Mouse (Mus musculus): ENCODE measurements around the gene Gm14214. TPM values are rescaled to one million over a fixed set of nuclear protein-coding genes. Genes with fewer than 3 reads are reported as not detected.

The Gm14214 gene
- total and polyA plus RNA-seq, 2 experiments, result not detected

DNA sequence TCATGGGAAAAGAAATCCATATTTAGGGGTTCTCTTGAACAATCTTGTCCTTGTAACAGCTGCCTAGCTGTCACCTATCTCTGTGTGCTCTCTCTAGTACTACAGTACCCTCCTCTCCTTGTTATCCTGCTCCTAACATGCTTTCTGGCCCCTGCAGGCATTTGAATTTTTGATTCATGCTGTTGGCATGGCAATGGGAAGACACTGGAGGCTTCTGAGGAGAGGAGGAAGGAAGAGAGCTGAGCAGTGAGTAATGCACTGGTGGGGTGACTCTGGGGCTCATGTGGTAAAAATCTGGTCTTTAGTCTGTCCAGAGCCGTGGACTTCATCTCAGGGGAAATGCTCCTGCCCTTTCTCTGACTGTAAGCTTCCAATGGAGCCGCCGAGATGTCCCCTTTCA lies 15.5 kb upstream of the Gm14214 start:
- no peaks in the 10 kb centered on the region for H3K27me3 ChIP-seq (ENCODE audit: control insufficient read depth, insufficient read depth, low read length)
- 73% methylated on average over 3 of the region's 3 CpGs for WGBS
- H3K36me3 ChIP-seq (ENCODE audit: control insufficient read depth, insufficient read depth, low read length), result no peaks in the 10 kb centered on the region
- TF ChIP-seq POLR2A (IDR thresholded peaks at IDR 0.05; ENCODE audit: extremely low read depth, insufficient read depth, low read length) (no peak), CTCF (IDR thresholded peaks at IDR 0.05; ENCODE audit: low read depth, low read length) (no peak)
- no peak overlapping the region for H3K9ac ChIP-seq (ENCODE audit: low read depth, low read length)
- H3K4me3 ChIP-seq (ENCODE audit: insufficient read depth, low read depth, low read length), result no peak overlapping the region
- no peaks in the 10 kb centered on the region for H3K79me2 ChIP-seq (ENCODE audit: control insufficient read depth, insufficient read depth, low read length)
- no peak overlapping the region for H3K27ac ChIP-seq (replicated peaks; ENCODE audit: insufficient read depth, low read depth, low read length)
- no peak for DNase-seq (ENCODE audit: extremely low read depth, low read depth, low spot score)
- H3K4me1 ChIP-seq (ENCODE audit: control insufficient read depth, insufficient read depth, low read length), result no peaks in the 10 kb centered on the region

DNA sequence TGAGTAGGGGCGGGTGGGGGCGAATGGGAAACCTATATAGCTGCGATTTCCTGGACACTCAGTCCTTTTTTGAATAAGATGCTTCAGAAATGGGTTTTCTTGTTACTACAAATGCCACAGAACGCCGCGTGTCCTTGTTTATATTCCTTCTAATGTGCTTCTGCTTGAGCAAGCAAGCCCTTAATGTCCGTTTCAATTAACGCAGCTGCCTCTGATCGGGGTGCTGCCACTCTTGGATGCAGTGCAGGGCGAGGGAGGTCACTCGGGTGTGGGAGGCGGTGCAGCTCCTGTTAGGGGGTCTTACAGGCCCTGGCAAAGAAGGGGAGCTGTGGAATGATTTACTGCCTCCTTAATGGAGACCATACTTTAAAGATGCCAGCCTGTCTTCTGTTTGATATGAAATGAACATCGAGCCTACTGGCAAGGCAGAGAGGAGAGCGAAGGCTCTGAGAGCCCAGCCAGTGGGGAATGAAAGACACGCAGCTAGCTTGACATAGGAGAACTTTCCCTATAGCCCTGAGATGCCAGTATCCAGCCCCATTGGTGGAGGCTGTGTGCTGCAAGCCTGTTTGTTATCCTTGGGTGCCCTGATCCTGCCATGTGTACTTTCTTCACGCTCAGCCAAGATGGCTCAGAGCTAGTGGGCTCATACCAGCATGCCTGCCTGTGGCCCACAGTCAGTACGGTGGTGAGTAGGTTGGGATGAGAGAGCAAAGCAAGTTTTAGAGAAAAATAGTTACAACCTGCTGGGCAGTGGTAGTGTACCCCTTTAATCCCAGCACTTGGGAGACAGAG lies 13.2 kb upstream of the Gm14214 start:
- no peak for DNase-seq (ENCODE audit: extremely low read depth, low read depth, low spot score)

GRCm38 (mm10) chr2:154782361-154782760 lies 12.5 kb upstream of the Gm14214 start:
- Histone ChIP-seq H3K9ac (ENCODE audit: low read depth, low read length) (no peak overlapping the region), H3K4me3 (ENCODE audit: insufficient read depth, low read depth, low read length) (no peak overlapping the region), H3K27me3 (ENCODE audit: control insufficient read depth, insufficient read depth, low read length) (no peaks in the 10 kb centered on the region), H3K4me1 (ENCODE audit: control insufficient read depth, insufficient read depth, low read length) (no peaks in the 10 kb centered on the region), H3K36me3 (ENCODE audit: control insufficient read depth, insufficient read depth, low read length) (no peaks in the 10 kb centered on the region), H3K79me2 (ENCODE audit: control insufficient read depth, insufficient read depth, low read length) (no peaks in the 10 kb centered on the region), H3K27ac (replicated peaks; ENCODE audit: insufficient read depth, low read depth, low read length) (no peak overlapping the region)
- no peak for DNase-seq (ENCODE audit: extremely low read depth, low read depth, low spot score)
- TF ChIP-seq CTCF (IDR thresholded peaks at IDR 0.05; ENCODE audit: low read depth, low read length), result no peak
- no peak for TF ChIP-seq POLR2A (IDR thresholded peaks at IDR 0.05; ENCODE audit: extremely low read depth, insufficient read depth, low read length)
- WGBS, result 85% methylated on average over 4 of the region's 4 CpGs

More for the DNA sequence above, 13.2 kb upstream of the Gm14214 start:
- Histone ChIP-seq H3K79me2 (ENCODE audit: control insufficient read depth, insufficient read depth, low read length) (no peaks in the 10 kb centered on the region), H3K27me3 (ENCODE audit: control insufficient read depth, insufficient read depth, low read length) (no peaks in the 10 kb centered on the region), H3K4me3 (ENCODE audit: insufficient read depth, low read depth, low read length) (no peak overlapping the region), H3K9ac (ENCODE audit: low read depth, low read length) (no peak overlapping the region), H3K4me1 (ENCODE audit: control insufficient read depth, insufficient read depth, low read length) (no peaks in the 10 kb centered on the region), H3K36me3 (ENCODE audit: control insufficient read depth, insufficient read depth, low read length) (no peaks in the 10 kb centered on the region), H3K27ac (replicated peaks; ENCODE audit: insufficient read depth, low read depth, low read length) (no peak overlapping the region)
- WGBS, result 88% methylated on average over 17 of the region's 17 CpGs
- no peak for TF ChIP-seq POLR2A (IDR thresholded peaks at IDR 0.05; ENCODE audit: extremely low read depth, insufficient read depth, low read length)

GRCm38 (mm10) chr2:154779648-154780047 lies 9.8 kb upstream of the Gm14214 start:
- no peak overlapping the region for H3K9ac ChIP-seq (ENCODE audit: low read depth, low read length)
- 81% methylated on average over 3 of the region's 3 CpGs for WGBS
- no peak overlapping the region for H3K4me3 ChIP-seq (ENCODE audit: insufficient read depth, low read depth, low read length)
- H3K4me1 ChIP-seq (ENCODE audit: control insufficient read depth, insufficient read depth, low read length), result peaks cover 5% of the 10 kb centered on the region; the same call in 1 of the 2 replicates
- H3K27me3 ChIP-seq (ENCODE audit: control insufficient read depth, insufficient read depth, low read length), result no peaks in the 10 kb centered on the region
- TF ChIP-seq POLR2A (IDR thresholded peaks at IDR 0.05; ENCODE audit: extremely low read depth, insufficient read depth, low read length) (no peak), CTCF (IDR thresholded peaks at IDR 0.05; ENCODE audit: low read depth, low read length) (no peak)
- no peaks in the 10 kb centered on the region for H3K79me2 ChIP-seq (ENCODE audit: control insufficient read depth, insufficient read depth, low read length)
- H3K36me3 ChIP-seq (ENCODE audit: control insufficient read depth, insufficient read depth, low read length), result no peaks in the 10 kb centered on the region
- no peak overlapping the region for H3K27ac ChIP-seq (replicated peaks; ENCODE audit: insufficient read depth, low read depth, low read length)
- DNase-seq (ENCODE audit: extremely low read depth, low read depth, low spot score), result no peak

DNA sequence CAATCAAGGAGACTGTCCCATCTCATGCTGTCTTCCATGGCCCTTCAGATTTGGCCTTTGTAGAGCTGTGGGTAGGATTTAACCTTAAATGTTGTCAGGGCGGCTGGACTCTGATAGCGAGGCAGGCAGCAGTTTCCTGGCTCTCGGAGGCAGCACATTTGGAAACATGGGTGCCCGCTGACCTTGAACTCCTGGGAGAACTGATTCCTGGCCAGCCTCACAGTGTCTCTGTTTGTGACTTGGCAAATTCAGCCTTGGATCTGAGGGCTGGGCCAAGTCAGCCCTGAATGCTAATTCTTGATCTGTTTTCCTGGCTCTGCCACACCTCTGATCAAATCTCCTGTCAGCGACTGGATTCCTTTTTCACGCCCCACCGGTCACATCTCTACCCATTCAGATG lies 6.7 kb upstream of the Gm14214 start:
- H3K4me1 ChIP-seq (ENCODE audit: control insufficient read depth, insufficient read depth, low read length), result peaks cover 5% of the 10 kb centered on the region; the same call in 1 of the 2 replicates
- WGBS, result 4% methylated on average over 7 of the region's 7 CpGs
- peak; percentile 93 for DNase-seq (ENCODE audit: extremely low read depth, low read depth, low spot score)

DNA sequence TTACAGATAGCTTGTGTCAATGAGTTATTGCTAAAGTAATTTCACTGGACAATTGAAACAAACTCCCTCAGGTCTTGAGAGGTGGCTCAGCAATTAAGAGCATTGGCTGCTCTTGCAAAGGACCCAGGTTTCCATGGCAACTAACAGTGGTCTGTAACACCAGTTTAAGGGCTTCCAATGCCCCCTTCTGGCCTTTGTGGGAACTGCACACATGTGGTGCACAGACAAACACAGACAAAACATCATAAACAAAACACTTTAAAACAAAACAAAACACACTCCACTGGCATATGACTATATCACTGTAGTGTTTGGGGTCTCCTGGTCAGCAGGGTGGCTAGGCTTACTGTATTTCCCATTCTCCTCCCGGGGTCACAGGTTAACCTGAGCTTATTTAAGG lies 4.2 kb upstream of the Gm14214 start:
- DNase-seq (ENCODE audit: extremely low read depth, low read depth, low spot score), result no peak
- Histone ChIP-seq H3K27ac (replicated peaks; ENCODE audit: insufficient read depth, low read depth, low read length) (no peak overlapping the region), H3K4me3 (ENCODE audit: insufficient read depth, low read depth, low read length) (no peak overlapping the region), H3K4me1 (ENCODE audit: control insufficient read depth, insufficient read depth, low read length) (peaks cover 5% of the 10 kb centered on the region; the same call in 1 of the 2 replicates), H3K9ac (ENCODE audit: low read depth, low read length) (no peak overlapping the region), H3K27me3 (ENCODE audit: control insufficient read depth, insufficient read depth, low read length) (no peaks in the 10 kb centered on the region), H3K36me3 (ENCODE audit: control insufficient read depth, insufficient read depth, low read length) (no peaks in the 10 kb centered on the region), H3K79me2 (ENCODE audit: control insufficient read depth, insufficient read depth, low read length) (no peaks in the 10 kb centered on the region)
- WGBS, result 83% methylated on average over 1 of the region's 1 CpGs
- TF ChIP-seq CTCF (IDR thresholded peaks at IDR 0.05; ENCODE audit: low read depth, low read length) (no peak; the same call in 1 of the 2 replicates), POLR2A (IDR thresholded peaks at IDR 0.05; ENCODE audit: extremely low read depth, insufficient read depth, low read length) (no peak)

More for the DNA sequence above, 6.7 kb upstream of the Gm14214 start:
- no peak for TF ChIP-seq POLR2A (IDR thresholded peaks at IDR 0.05; ENCODE audit: extremely low read depth, insufficient read depth, low read length)
- no peak for TF ChIP-seq CTCF (IDR thresholded peaks at IDR 0.05; ENCODE audit: low read depth, low read length)
- H3K79me2 ChIP-seq (ENCODE audit: control insufficient read depth, insufficient read depth, low read length), result no peaks in the 10 kb centered on the region
- no peak overlapping the region for H3K9ac ChIP-seq (ENCODE audit: low read depth, low read length)
- H3K27me3 ChIP-seq (ENCODE audit: control insufficient read depth, insufficient read depth, low read length), result no peaks in the 10 kb centered on the region
- no peaks in the 10 kb centered on the region for H3K36me3 ChIP-seq (ENCODE audit: control insufficient read depth, insufficient read depth, low read length)
- H3K4me3 ChIP-seq (ENCODE audit: insufficient read depth, low read depth, low read length), result no peak overlapping the region
- H3K27ac ChIP-seq (replicated peaks; ENCODE audit: insufficient read depth, low read depth, low read length), result 0 out of 2 replicates have a peak overlapping the region, but pooled peaks have one; percentile 34

Measured in liver, adult 2 months (tissue).